Mouse (Mus musculus) erythroblast, embryonic 14.5 days (primary cell): ENCODE data around the gene Cnnm2. TPM values are rescaled to one million over a fixed set of nuclear protein-coding genes. Genes with fewer than 3 reads are reported as not detected.
"Not testable (repeated sequence)": the region's sequence is repeated elsewhere in the genome, so short reads cannot be mapped to it uniquely, and the experiment has no call there.

Experiments used
- H3K27me3 ChIP-seq: 2 replicates; pipeline ENCODE4 v1.6.1; 2012; ENCODE audit warnings: inconsistent platforms; ENCODE audit not compliant: control insufficient read depth
- H3K36me3 ChIP-seq: 2 replicates; pipeline ENCODE4 v1.6.1; 2012; ENCODE audit warnings: mild to moderate bottlenecking, inconsistent platforms; ENCODE audit not compliant: control insufficient read depth
- H3K4me1 ChIP-seq: 2 replicates; pipeline ENCODE4 v1.6.1; 2012; ENCODE audit warnings: inconsistent platforms; ENCODE audit not compliant: control insufficient read depth
- H3K4me3 ChIP-seq: replicated peaks from 2 replicates; pipeline ENCODE3; 2012; ENCODE audit warnings: moderate library complexity, mild to moderate bottlenecking, inconsistent platforms
- H3K9me3 ChIP-seq: 2 replicates; pipeline ENCODE4 v1.6.1; 2012; ENCODE audit warnings: low read length, inconsistent platforms, mixed read lengths; ENCODE audit not compliant: control insufficient read depth
- GATA1 ChIP-seq: IDR thresholded peaks from 2 replicates; pipeline ENCODE4 v1.6.1; 2012; ENCODE audit warnings: low read length, inconsistent platforms, mixed read lengths
- TAL1 ChIP-seq: IDR thresholded peaks from 3 replicates; pipeline ENCODE4 v1.6.1; 2012; ENCODE audit warnings: low read length, inconsistent platforms, mixed read lengths
- polyA plus RNA-seq: library from polyadenylated mRNA; stranded (reverse); fragments of >175 nt; gene quantifications from 2 replicates; pipeline ENCODE4 v1.2.3, GENCODE M21; 2012

Gene Cnnm2
- polyA plus RNA-seq, 1 experiment, result 4.9 TPM

GRCm38 (mm10) chr19:46763932-46764762, 2.8 kb downstream of the Cnnm2 start:
- H3K27me3 ChIP-seq, result peaks cover 30% of the 10 kb centered on the region
- H3K4me1 ChIP-seq, result peaks cover 69% of the 10 kb centered on the region
- peaks cover 6% of the 10 kb centered on the region for H3K36me3 ChIP-seq
- H3K9me3 ChIP-seq, result no peaks in the 10 kb centered on the region
- no peak for TF ChIP-seq GATA1
- TF ChIP-seq TAL1, result no peak
- peak overlapping the region; percentile 100 for H3K4me3 ChIP-seq

GRCm38 (mm10) chr19:46764763-46765117, 3.3 kb downstream of the Cnnm2 start:
- Histone ChIP-seq H3K9me3 (no peaks in the 10 kb centered on the region), H3K27me3 (peaks cover 24% of the 10 kb centered on the region), H3K36me3 (peaks cover 10% of the 10 kb centered on the region), H3K4me3 (peak overlapping the region; percentile 100), H3K4me1 (peaks cover 69% of the 10 kb centered on the region)
- TF ChIP-seq GATA1 (no peak), TAL1 (no peak)

- Histone ChIP-seq H3K4me1 (peaks cover 69% of the 10 kb centered on the region), H3K36me3 (peaks cover 14% of the 10 kb centered on the region), H3K27me3 (peaks cover 21% of the 10 kb centered on the region), H3K4me3 (peak overlapping the region; percentile 100), H3K9me3 (no peaks in the 10 kb centered on the region)
- TF ChIP-seq TAL1 (no peak), GATA1 (no peak)
Measured at GRCm38 (mm10) chr19:46766125-46766524, 4.7 kb downstream of the Cnnm2 start.

GRCm38 (mm10) chr19:46769759-46770158, 8.4 kb downstream of the Cnnm2 start:
- no peaks in the 10 kb centered on the region for H3K9me3 ChIP-seq
- no peaks in the 10 kb centered on the region for H3K27me3 ChIP-seq
- TF ChIP-seq GATA1, result no peak
- TF ChIP-seq TAL1, result no peak
- peaks cover 15% of the 10 kb centered on the region for H3K36me3 ChIP-seq
- no peak overlapping the region for H3K4me3 ChIP-seq
- peaks cover 43% of the 10 kb centered on the region for H3K4me1 ChIP-seq

- TF ChIP-seq GATA1 (no peak), TAL1 (no peak)
- H3K9me3 ChIP-seq, result no peaks in the 10 kb centered on the region
- H3K4me3 ChIP-seq, result no peak overlapping the region
- H3K27me3 ChIP-seq, result no peaks in the 10 kb centered on the region
- H3K36me3 ChIP-seq, result peaks cover 14% of the 10 kb centered on the region
- peaks cover 37% of the 10 kb centered on the region for H3K4me1 ChIP-seq
Measured at GRCm38 (mm10) chr19:46771801-46772200, 10.4 kb downstream of the Cnnm2 start.

GRCm38 (mm10) chr19:46776391-46776790, 15.0 kb downstream of the Cnnm2 start:
- H3K4me1 ChIP-seq, result peaks cover 41% of the 10 kb centered on the region
- peaks cover 7% of the 10 kb centered on the region for H3K36me3 ChIP-seq
- no peaks in the 10 kb centered on the region for H3K9me3 ChIP-seq
- H3K27me3 ChIP-seq, result no peaks in the 10 kb centered on the region
- no peak overlapping the region for H3K4me3 ChIP-seq
- TF ChIP-seq TAL1, result no peak
- TF ChIP-seq GATA1, result no peak

GRCm38 (mm10) chr19:46776850-46777249, 15.5 kb downstream of the Cnnm2 start:
- TF ChIP-seq TAL1 (no peak), GATA1 (no peak)
- Histone ChIP-seq H3K4me3 (no peak overlapping the region), H3K36me3 (peaks cover 7% of the 10 kb centered on the region), H3K9me3 (no peaks in the 10 kb centered on the region), H3K27me3 (no peaks in the 10 kb centered on the region), H3K4me1 (peaks cover 43% of the 10 kb centered on the region)

GRCm38 (mm10) chr19:46777928-46778680, 16.7 kb downstream of the Cnnm2 start:
- Histone ChIP-seq H3K4me1 (peaks cover 45% of the 10 kb centered on the region), H3K9me3 (no peaks in the 10 kb centered on the region), H3K27me3 (no peaks in the 10 kb centered on the region), H3K4me3 (no peak overlapping the region), H3K36me3 (peaks cover 7% of the 10 kb centered on the region)
- no peak for TF ChIP-seq TAL1
- TF ChIP-seq GATA1, result no peak

- not testable (repeated sequence) for H3K4me3 ChIP-seq, H3K27me3 ChIP-seq, H3K36me3 ChIP-seq, H3K9me3 ChIP-seq
- peaks cover 52% of the 10 kb centered on the region for H3K4me1 ChIP-seq
Measured at GRCm38 (mm10) chr19:46779130-46779529, 17.7 kb downstream of the Cnnm2 start.
